Mouse (Mus musculus) heart, adult 2 months (tissue): ENCODE measurements around the gene Cyp4b1. TPM values are rescaled to one million over a fixed set of nuclear protein-coding genes. Genes with fewer than 3 reads are reported as not detected.
"Not testable (repeated sequence)": the region's sequence is repeated elsewhere in the genome, so short reads cannot be mapped to it uniquely, and the experiment has no call there.

ENCODE experiments used
- DNase-seq, 2 experiments: peaks; one replicate each; pipeline ENCODE4 v3.0.0; 2021
- H3K27ac ChIP-seq: fragments of 200-600 bp; 2 replicates; pipeline ENCODE4 v1.8.1; 2022
- H3K27me3 ChIP-seq: fragments of 200-500 bp; 2 replicates; pipeline ENCODE4 v1.6.1; 2012; ENCODE audit warnings: mild to moderate bottlenecking, low read length, inconsistent platforms, mixed read lengths; ENCODE audit not compliant: control insufficient read depth, insufficient read depth
- H3K36me3 ChIP-seq: fragments of 200-500 bp; 2 replicates; pipeline ENCODE4 v1.6.1; 2012; ENCODE audit warnings: low read length, inconsistent platforms; ENCODE audit not compliant: control insufficient read depth, insufficient read depth
- H3K4me1 ChIP-seq: fragments of 200-500 bp; 2 replicates; pipeline ENCODE4 v1.6.1; 2011; ENCODE audit warnings: low read length; ENCODE audit not compliant: control insufficient read depth, insufficient read depth
- H3K4me3 ChIP-seq: fragments of 200-600 bp; 2 replicates; pipeline ENCODE4 v1.8.1; 2022
- H3K79me2 ChIP-seq: fragments of 200-500 bp; replicated peaks from 2 replicates; pipeline ENCODE4 v1.6.1; 2012; ENCODE audit warnings: mild to moderate bottlenecking, inconsistent platforms, low read length, moderate library complexity, mixed read lengths; ENCODE audit not compliant: control insufficient read depth, insufficient read depth
- H3K9ac ChIP-seq: fragments of 200-500 bp; 2 replicates; pipeline ENCODE4 v1.6.1; 2012; ENCODE audit warnings: low read depth, mild to moderate bottlenecking, control low read depth, inconsistent platforms, low read length, mixed read lengths
- CTCF ChIP-seq: fragments of 200-600 bp; IDR thresholded peaks from 2 replicates; pipeline ENCODE4 v1.8.1; 2022; ENCODE audit warnings: antibody characterized with exemption, mild to moderate bottlenecking, moderate library complexity
- EP300 ChIP-seq: fragments of 200-500 bp; IDR thresholded peaks from 2 replicates; pipeline ENCODE4 v1.6.1; 2011; ENCODE audit warnings: low read depth, low read length, control low read depth; ENCODE audit not compliant: insufficient read depth
- POLR2A ChIP-seq: fragments of 200-500 bp; IDR thresholded peaks from 2 replicates; pipeline ENCODE4 v1.6.1; 2011; ENCODE audit warnings: mild to moderate bottlenecking, low read depth, low read length, control low read depth; ENCODE audit not compliant: insufficient read depth
- WGBS: fragments of 180-500 bp; shearing (Covaris S2); methylation state at CpG from one replicate; pipeline ENCODE4 v1.1.7; 2018; 5-methylcytosine and 5-hydroxymethylcytosine counted together
- intact Hi-C: fragments of 180-260 bp; cut with DNase I; formaldehyde crosslinking; loops from one replicate; pipeline ENCODE4 v1.15.1; 2025
- polyA plus RNA-seq: library from polyadenylated mRNA; depleted of rRNA; stranded (reverse); fragments of >200 nt; gene quantifications from 2 replicates; pipeline ENCODE4 v1.2.3, GENCODE M21; 2012
- total RNA-seq, 2 experiments: library from RNA; stranded (reverse); gene quantifications; 2 replicates each; pipeline ENCODE4 v1.2.3; 2021

Cyp4b1 gene
- total and polyA plus RNA-seq, 3 experiments = 28.3 to 56.5 (median 29.2) TPM

DNA sequence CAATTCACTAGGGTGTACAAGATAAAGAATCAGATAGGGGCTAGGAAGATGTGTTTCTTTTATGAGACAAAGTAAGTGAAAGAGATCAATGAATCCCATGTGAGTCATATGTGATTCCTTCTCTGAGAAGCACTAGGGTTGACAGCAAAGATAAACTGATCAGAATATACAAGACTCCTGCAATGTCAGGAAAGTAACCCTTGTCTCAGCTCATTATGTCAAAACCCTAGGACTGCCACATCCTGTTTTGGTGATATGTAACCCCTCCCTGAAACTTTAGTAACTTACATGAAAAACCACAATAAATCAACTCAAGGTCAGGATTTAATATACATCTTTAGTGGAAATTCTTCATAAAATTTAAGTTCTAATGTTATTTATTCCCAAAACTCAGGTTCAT is 33.5 kb downstream of the Cyp4b1 start:
- Histone ChIP-seq H3K27me3 (no peaks in the 10 kb centered on the region), H3K27ac (no peak overlapping the region), H3K4me3 (no peak overlapping the region), H3K9ac (no peak overlapping the region), H3K4me1 (no peaks in the 10 kb centered on the region), H3K79me2 (no peaks in the 10 kb centered on the region), H3K36me3 (no peaks in the 10 kb centered on the region)
- no peak for DNase-seq
- TF ChIP-seq POLR2A = no peak
- TF ChIP-seq CTCF = no peak
- no peak for TF ChIP-seq EP300
- intact Hi-C loops = no loop called here

DNA sequence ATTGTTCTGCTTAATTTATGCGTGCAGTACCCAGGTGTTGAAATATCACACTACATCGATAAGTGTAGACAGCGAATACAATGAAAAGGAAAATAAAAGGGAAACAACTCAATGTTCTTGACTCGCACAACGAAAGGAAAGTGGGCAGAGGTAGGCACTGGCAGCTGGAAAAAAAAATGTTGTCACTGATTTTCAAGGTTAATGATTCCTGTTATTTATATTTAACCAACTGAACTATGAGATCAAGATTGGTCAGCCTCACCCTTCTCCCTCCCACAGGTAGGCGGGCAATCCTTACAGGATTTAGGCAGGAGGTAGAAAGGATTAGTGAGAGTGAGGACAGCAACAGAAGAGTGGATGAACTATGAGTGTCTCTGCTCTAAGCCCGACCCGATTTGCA is 46.9 kb downstream of the Cyp4b1 start, which contains the start of gene Cyp4a32:
Cyp4a32 (plus strand) TSS at position 359 of the 400 bp plus-strand sequence.
- H3K27me3 ChIP-seq, DNase-seq, H3K4me1 ChIP-seq, H3K27ac ChIP-seq, H3K4me3 ChIP-seq, H3K9ac ChIP-seq, H3K36me3 ChIP-seq, intact Hi-C loops, H3K79me2 ChIP-seq: not testable (repeated sequence)
- WGBS = 83% methylated on average over 8 of the region's 8 CpGs

- Histone ChIP-seq H3K36me3 (no peaks in the 10 kb centered on the region), H3K27ac (no peak overlapping the region), H3K79me2 (no peaks in the 10 kb centered on the region), H3K4me1 (no peaks in the 10 kb centered on the region), H3K4me3 (no peak overlapping the region), H3K27me3 (no peaks in the 10 kb centered on the region), H3K9ac (no peak overlapping the region)
- DNase-seq = no peak
- TF ChIP-seq EP300 (no peak), CTCF (no peak), POLR2A (no peak)
- intact Hi-C loops = no loop called here
- WGBS = 62% methylated on average over 2 of the region's 2 CpGs
Measured at GRCm38 (mm10) chr4:115596824-115597336, 50.6 kb downstream of the Cyp4b1 start.

DNA sequence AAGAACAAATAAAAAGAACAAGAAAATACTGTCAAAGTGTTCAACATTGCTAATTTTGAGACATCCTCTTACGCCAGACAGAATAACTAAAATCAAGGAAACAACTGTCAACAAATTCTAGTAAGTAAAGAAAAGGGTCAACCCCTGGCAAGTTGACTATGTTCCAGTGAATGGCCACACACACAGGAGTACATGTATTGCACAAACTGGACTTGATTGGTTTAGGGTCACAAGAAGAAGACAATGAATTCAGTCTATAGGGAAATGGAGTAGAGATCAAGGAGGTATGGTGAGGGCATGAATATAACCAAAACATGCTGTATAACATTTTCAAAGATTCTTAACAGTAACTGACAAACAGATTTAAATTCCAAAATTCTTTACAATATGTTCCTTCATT is 51.2 kb downstream of the Cyp4b1 start:
- WGBS = 82% methylated on average over 1 of the region's 1 CpGs

GRCm38 (mm10) chr4:115583036-115583435 is 64.5 kb downstream of the Cyp4b1 start:
- Histone ChIP-seq H3K79me2 (no peaks in the 10 kb centered on the region), H3K4me3 (no peak overlapping the region), H3K4me1 (no peaks in the 10 kb centered on the region), H3K9ac (no peak overlapping the region), H3K27ac (no peak overlapping the region), H3K36me3 (no peaks in the 10 kb centered on the region), H3K27me3 (no peaks in the 10 kb centered on the region)
- intact Hi-C loops = no loop called here
- TF ChIP-seq CTCF (no peak), EP300 (no peak), POLR2A (no peak)
- no peak for DNase-seq

More for the DNA sequence above, 51.2 kb downstream of the Cyp4b1 start:
- no peaks in the 10 kb centered on the region for H3K27me3 ChIP-seq
- no peak overlapping the region for H3K4me3 ChIP-seq
- no peaks in the 10 kb centered on the region for H3K79me2 ChIP-seq
- H3K27ac ChIP-seq = no peak overlapping the region
- no peaks in the 10 kb centered on the region for H3K36me3 ChIP-seq
- DNase-seq = no peak
- no peak for TF ChIP-seq POLR2A
- TF ChIP-seq EP300 = no peak
- no peak for TF ChIP-seq CTCF
- intact Hi-C loops = no loop called here
- no peaks in the 10 kb centered on the region for H3K4me1 ChIP-seq
- H3K9ac ChIP-seq = no peak overlapping the region

DNA sequence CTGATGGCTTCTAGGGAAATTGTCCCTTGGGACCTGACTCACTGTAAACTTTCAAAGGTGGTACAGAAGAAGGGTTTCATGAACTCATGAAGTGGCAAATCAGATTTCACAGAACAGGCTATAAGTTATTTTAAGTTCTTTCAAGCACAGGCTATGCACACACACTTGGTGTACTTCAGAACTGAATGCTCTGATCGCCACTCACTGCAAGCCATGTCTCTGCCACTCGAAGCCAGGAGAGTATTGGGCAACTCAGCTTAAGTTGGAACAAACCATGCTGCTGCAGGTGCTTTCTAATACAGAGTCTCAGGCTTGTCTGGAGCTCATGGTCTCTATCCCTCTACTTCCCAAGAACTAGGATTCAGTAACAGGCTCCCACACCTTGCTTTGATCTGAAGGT is 71.7 kb downstream of the Cyp4b1 start:
- 75% methylated on average over 2 of the region's 2 CpGs for WGBS
- H3K4me1 ChIP-seq = no peaks in the 10 kb centered on the region; the same call in 1 of the 2 replicates
- H3K4me3 ChIP-seq = no peak overlapping the region
- H3K79me2 ChIP-seq = no peaks in the 10 kb centered on the region
- H3K36me3 ChIP-seq = no peaks in the 10 kb centered on the region
- H3K27ac ChIP-seq = no peak overlapping the region
- intact Hi-C loops = loop anchor here (10.0 kb wide), 1 partner anchor 109 kb away; no protein-coding TSS in a partner anchor
- H3K27me3 ChIP-seq = no peaks in the 10 kb centered on the region
- DNase-seq = no peak
- no peak overlapping the region for H3K9ac ChIP-seq
- TF ChIP-seq CTCF (no peak), EP300 (no peak), POLR2A (no peak)
